Comparison of ENCODE assay signal across 9 mouse cellular contexts in genomic region chr1:89195827-89196712, GRCm38 (mm10).
DNase-seq lines count a peak whose midpoint lies in the region; ATAC-seq and TF ChIP-seq lines count a peak whose summit lies in the region.
"Had no signal": no experiment of that assay in that cellular context is flagged by ENCODE, and none has a peak within 500 bp of the region (broad histone marks: within the 10 kb centered on the region; RNA-seq: fewer than 3 reads in every experiment).

No protein-coding gene starts in this region.

- TF ChIP-seq CTCF in liver, adult 2 months (IDR thresholded peaks at IDR 0.05; ENCODE audit: low read depth, low read length), result peak; percentile 80

- H3K27me3 ChIP-seq in liver, adult 2 months (ENCODE audit: control insufficient read depth, insufficient read depth, low read length), result no peaks in the 10 kb centered on the region
- H3K27me3 ChIP-seq in liver, embryonic 11.5 days (replicated peaks; ENCODE audit: control insufficient read depth, insufficient read depth, low read length), result no peaks in the 10 kb centered on the region
- no peaks in the 10 kb centered on the region for H3K27me3 ChIP-seq in limb, embryonic 13.5 days
- H3K27me3 ChIP-seq in neural tube, embryonic 13.5 days, result no peaks in the 10 kb centered on the region

- peak; percentile 61 for DNase-seq in liver, adult 2 months (ENCODE audit: extremely low read depth, low read depth, low spot score)
- no peak for DNase-seq in liver, embryonic 11.5 days (ENCODE audit: low spot score)
- DNase-seq in embryo, embryonic 9.5 days (ENCODE audit: extremely low spot score), result peak; percentile 79
- DNase-seq in heart, adult 18-20 months, result peak; percentile 82 to 90
- DNase-seq in kidney, adult 8-10 months, result peak; percentile 70 to 77
- peak; percentile 65 for DNase-seq in thymus, postnatal 0 days (ENCODE audit: low spot score)

- H3K79me2 ChIP-seq in liver, adult 2 months (ENCODE audit: control insufficient read depth, insufficient read depth, low read length), result no peaks in the 10 kb centered on the region

- H3K36me3 ChIP-seq in liver, adult 2 months (ENCODE audit: control insufficient read depth, insufficient read depth, low read length), result no peaks in the 10 kb centered on the region
- no peaks in the 10 kb centered on the region for H3K36me3 ChIP-seq in liver, embryonic 11.5 days (ENCODE audit: control insufficient read depth, insufficient read depth, low read length)
- no peaks in the 10 kb centered on the region for H3K36me3 ChIP-seq in limb, embryonic 13.5 days
- no peaks in the 10 kb centered on the region for H3K36me3 ChIP-seq in neural tube, embryonic 13.5 days
- H3K36me3 ChIP-seq: G1E had no signal

- H3K4me2 ChIP-seq in liver, embryonic 11.5 days, result no peak overlapping the region
- no peak overlapping the region for H3K4me2 ChIP-seq in limb, embryonic 13.5 days (replicated peaks)
- H3K4me2 ChIP-seq in neural tube, embryonic 13.5 days, result no peak overlapping the region

- H3K9me3 ChIP-seq in liver, embryonic 11.5 days (ENCODE audit: control insufficient read depth, low read length), result no peaks in the 10 kb centered on the region
- no peaks in the 10 kb centered on the region for H3K9me3 ChIP-seq in limb, embryonic 13.5 days
- no peaks in the 10 kb centered on the region for H3K9me3 ChIP-seq in neural tube, embryonic 13.5 days

- no peaks in the 10 kb centered on the region for H3K4me1 ChIP-seq in liver, adult 2 months (ENCODE audit: control insufficient read depth, insufficient read depth, low read length)
- H3K4me1 ChIP-seq in liver, embryonic 11.5 days (replicated peaks; ENCODE audit: control insufficient read depth, insufficient read depth, low read length), result no peaks in the 10 kb centered on the region; the same call in 1 of the 2 replicates
- peaks cover 7% of the 10 kb centered on the region; the same call in 1 of the 2 replicates for H3K4me1 ChIP-seq in limb, embryonic 13.5 days
- no peaks in the 10 kb centered on the region for H3K4me1 ChIP-seq in neural tube, embryonic 13.5 days (replicated peaks)

- 46% methylated on average over 12 of the region's 12 CpGs for WGBS in liver, adult 2 months
- WGBS in liver, embryonic 11.5 days, result 51% methylated on average over 12 of the region's 12 CpGs
- WGBS in limb, embryonic 13.5 days, result 45% methylated on average over 12 of the region's 12 CpGs
- 51% methylated on average over 12 of the region's 12 CpGs for WGBS in neural tube, embryonic 13.5 days

- no peak overlapping the region for H3K27ac ChIP-seq in liver, adult 2 months (replicated peaks; ENCODE audit: insufficient read depth, low read depth, low read length)
- no peak overlapping the region for H3K27ac ChIP-seq in liver, embryonic 11.5 days (ENCODE audit: low read depth, low read length)
- H3K27ac ChIP-seq in limb, embryonic 13.5 days, result no peak overlapping the region
- H3K27ac ChIP-seq in neural tube, embryonic 13.5 days (replicated peaks), result no peak overlapping the region

- no peak for ATAC-seq in liver, embryonic 11.5 days (replicated peaks; ENCODE audit: low FRiP score)
- peak; percentile 54; the same call in 1 of the 2 replicates for ATAC-seq in limb, embryonic 13.5 days (ENCODE audit: low FRiP score, low read depth)
- ATAC-seq in neural tube, embryonic 13.5 days (ENCODE audit: low read depth), result peak; percentile 87

- no peak overlapping the region for H3K9ac ChIP-seq in liver, adult 2 months (ENCODE audit: low read depth, low read length)
- H3K9ac ChIP-seq in liver, embryonic 11.5 days (ENCODE audit: low read depth, low read length), result no peak overlapping the region
- no peak overlapping the region for H3K9ac ChIP-seq in limb, embryonic 13.5 days
- H3K9ac ChIP-seq in neural tube, embryonic 13.5 days, result no peak overlapping the region

- no peak overlapping the region for H3K4me3 ChIP-seq in liver, adult 2 months (ENCODE audit: insufficient read depth, low read depth, low read length)
- H3K4me3 ChIP-seq in liver, embryonic 11.5 days (ENCODE audit: low read depth, low read length), result no peak overlapping the region
- H3K4me3 ChIP-seq in limb, embryonic 13.5 days, result no peak overlapping the region
- no peak overlapping the region for H3K4me3 ChIP-seq in neural tube, embryonic 13.5 days

- TF ChIP-seq POLR2A in liver, adult 2 months (IDR thresholded peaks at IDR 0.05; ENCODE audit: extremely low read depth, insufficient read depth, low read length), result no peak
